Mouse (Mus musculus) midbrain, embryonic 10.5 days (tissue): ENCODE measurements around the gene Bcl2l12. TPM values are rescaled to one million over a fixed set of nuclear protein-coding genes. Genes with fewer than 3 reads are reported as not detected.

ENCODE experiments used
- DNase-seq: peaks from one replicate; pipeline ENCODE4 v3.0.0-alpha.2; 2017; ENCODE audit warnings: low spot score
- H3K27ac ChIP-seq: fragments of 300-500 bp; sonication (generic); replicated peaks from 2 replicates; pipeline ENCODE4 v1.5.1; 2016; ENCODE audit warnings: mild to moderate bottlenecking
- H3K27me3 ChIP-seq: fragments of 300-500 bp; sonication (generic); 2 replicates; pipeline ENCODE4 v1.6.1; 2016; ENCODE audit warnings: low read depth, mild to moderate bottlenecking; ENCODE audit not compliant: poor library complexity, severe bottlenecking
- H3K36me3 ChIP-seq: fragments of 300-500 bp; sonication (generic); 2 replicates; pipeline ENCODE4 v1.6.1; 2016; ENCODE audit warnings: mild to moderate bottlenecking, moderate library complexity
- H3K4me1 ChIP-seq: fragments of 300-500 bp; sonication (generic); 2 replicates; pipeline ENCODE4 v1.6.1; 2016
- H3K4me3 ChIP-seq: fragments of 300-500 bp; sonication (generic); 2 replicates; pipeline ENCODE4 v1.5.1; 2016; ENCODE audit warnings: mild to moderate bottlenecking, moderate library complexity
- H3K9me3 ChIP-seq: fragments of 300-500 bp; sonication (generic); replicated peaks from 2 replicates; pipeline ENCODE4 v1.6.1; 2016; ENCODE audit warnings: mild to moderate bottlenecking
- WGBS: fragments of 180-500 bp; shearing (Covaris S2); methylation state at CpG from one replicate; pipeline ENCODE4 v1.1.7; 2016; 5-methylcytosine and 5-hydroxymethylcytosine counted together
- polyA plus RNA-seq: library from polyadenylated mRNA; unstranded; fragments of >200 nt; fragmentation: Nextera tagmentation; extraction: Ambion mirVana; gene quantifications from 2 replicates; pipeline ENCODE4 v1.2.1, GENCODE M21; 2016

The Bcl2l12 gene
- polyA plus RNA-seq, 1 experiment from 2014 or later: 77.4 TPM

DNA sequence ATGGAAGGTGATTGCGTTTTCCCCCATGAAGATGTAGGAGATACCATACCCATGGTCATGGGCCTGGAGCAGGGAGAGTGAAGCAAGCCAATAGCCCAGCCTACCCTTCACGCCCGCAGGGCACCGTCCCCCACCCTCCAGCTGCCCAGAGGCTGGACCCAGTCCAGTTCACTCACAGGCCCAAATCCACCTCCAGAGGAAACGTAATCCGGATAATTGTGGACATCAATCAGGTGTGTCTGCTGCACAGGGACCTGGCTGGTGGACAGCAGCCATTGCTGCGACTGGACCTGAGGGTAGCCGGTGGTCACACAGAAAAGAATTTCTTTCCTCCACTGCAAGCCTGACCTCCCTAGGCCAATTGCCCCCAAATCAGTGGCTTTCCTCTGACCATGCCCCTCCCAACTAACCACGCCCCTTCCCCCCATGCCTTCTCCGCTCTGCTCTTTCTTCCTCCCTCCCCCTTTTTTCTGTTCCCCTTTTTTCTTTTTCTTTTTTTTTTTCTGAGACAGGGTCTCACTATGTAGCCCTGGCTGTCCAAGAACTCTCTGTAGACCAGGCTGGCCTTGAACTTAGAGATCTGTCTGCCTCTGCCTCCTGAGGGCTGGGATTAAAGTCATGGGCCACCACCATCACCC is 38.5 kb downstream of the Bcl2l12 start:
- Histone ChIP-seq H3K4me1 (peaks cover 8% of the 10 kb centered on the region; the same call in 1 of the 2 replicates), H3K27ac (no peak overlapping the region), H3K36me3 (peaks cover 53% of the 10 kb centered on the region), H3K9me3 (no peaks in the 10 kb centered on the region), H3K4me3 (no peak overlapping the region), H3K27me3 (no peaks in the 10 kb centered on the region)
- 92% methylated on average over 10 of the region's 10 CpGs for WGBS
- DNase-seq: no peak

DNA sequence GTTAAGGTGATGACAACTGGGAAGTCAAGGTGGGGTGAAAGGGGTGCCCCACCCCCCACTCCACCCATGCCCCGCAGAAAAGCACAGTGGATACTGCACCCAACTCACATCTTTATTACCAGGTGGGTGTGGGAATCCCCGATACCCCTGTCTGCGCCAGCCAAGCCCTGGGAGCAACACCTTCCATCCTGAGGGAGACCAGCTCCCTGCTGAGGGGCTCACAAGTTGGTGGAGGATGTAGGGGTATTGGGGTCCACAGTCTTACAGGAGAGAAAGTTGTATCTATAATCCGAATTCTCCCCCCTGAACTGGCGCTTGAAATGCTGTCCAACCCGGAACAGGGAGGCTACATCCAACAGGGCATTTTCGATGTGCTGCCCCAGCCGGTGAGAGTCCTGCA is 39.2 kb downstream of the Bcl2l12 start:
- DNase-seq: no peak
- peaks cover 50% of the 10 kb centered on the region for H3K36me3 ChIP-seq
- WGBS: 83% methylated on average over 8 of the region's 8 CpGs

DNA sequence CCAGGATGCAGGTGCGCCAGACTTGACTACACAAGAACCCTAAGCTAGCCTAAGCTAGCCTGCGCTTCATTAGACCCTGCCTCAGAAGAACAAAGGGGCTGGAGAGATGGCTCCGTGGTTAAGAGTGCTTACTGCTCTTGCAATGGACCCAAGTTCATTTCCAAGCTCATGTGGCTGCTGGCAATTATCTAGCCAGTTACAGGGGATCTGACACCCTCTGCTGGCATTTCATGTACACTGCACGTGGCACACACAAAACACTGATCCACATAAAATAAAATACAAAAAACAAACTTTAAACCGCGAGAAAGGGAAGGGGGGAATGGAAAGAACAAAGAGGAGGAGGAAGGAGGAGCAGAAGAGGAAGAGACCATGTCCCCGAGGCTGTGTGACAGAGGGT is 40.3 kb downstream of the Bcl2l12 start:
- 0 out of 2 replicates have a peak overlapping the region, but pooled peaks have one; percentile 9 for H3K27ac ChIP-seq
- H3K4me1 ChIP-seq: peaks cover 8% of the 10 kb centered on the region; the same call in 1 of the 2 replicates
- H3K27me3 ChIP-seq: 0 out of 2 replicates have a peak, but pooled peaks cover 8% of the 10 kb centered on the region
- no peak overlapping the region; the same call in 1 of the 2 replicates for H3K4me3 ChIP-seq
- peaks cover 41% of the 10 kb centered on the region for H3K36me3 ChIP-seq
- 65% methylated on average over 7 of the region's 7 CpGs for WGBS
- DNase-seq: no peak
- no peaks in the 10 kb centered on the region for H3K9me3 ChIP-seq

More for the DNA sequence above, 39.2 kb downstream of the Bcl2l12 start:
- peaks cover 8% of the 10 kb centered on the region; the same call in 1 of the 2 replicates for H3K4me1 ChIP-seq
- no peak overlapping the region for H3K4me3 ChIP-seq
- no peaks in the 10 kb centered on the region for H3K9me3 ChIP-seq
- H3K27me3 ChIP-seq: 0 out of 2 replicates have a peak, but pooled peaks cover 1% of the 10 kb centered on the region
- H3K27ac ChIP-seq: no peak overlapping the region

DNA sequence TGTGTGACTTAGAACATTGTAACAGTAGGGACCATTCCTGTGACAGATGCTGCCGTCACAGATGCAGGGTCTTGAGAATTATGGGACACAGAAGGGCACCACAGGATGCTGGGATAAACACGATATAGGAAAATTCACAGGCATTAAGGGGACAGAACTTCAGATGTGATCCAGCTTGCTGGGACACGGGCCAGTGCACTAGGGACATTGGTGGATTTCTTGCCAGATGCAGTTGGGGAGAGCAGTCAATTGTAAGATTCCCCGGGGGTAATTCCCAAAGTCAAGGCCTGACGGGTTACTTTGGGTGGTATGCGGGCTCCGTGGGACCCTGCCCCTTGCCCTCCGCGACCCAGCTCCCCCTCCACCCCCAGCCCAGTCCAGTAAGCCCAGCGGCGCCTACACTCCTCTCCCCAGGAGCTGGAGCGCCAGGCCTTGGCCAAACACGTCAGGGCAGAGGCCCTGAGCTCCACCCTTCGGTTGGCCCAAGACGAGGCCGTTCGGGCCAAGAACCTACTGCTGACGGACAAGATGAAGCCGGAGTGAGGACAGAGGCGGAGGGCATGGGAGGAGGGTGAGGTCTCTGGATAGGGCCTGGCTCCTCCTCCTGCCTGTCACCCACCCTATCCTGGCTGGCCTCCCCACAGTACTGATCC is 41.2 kb downstream of the Bcl2l12 start:
- Histone ChIP-seq H3K4me1 (peaks cover 17% of the 10 kb centered on the region), H3K27me3 (peaks cover 11% of the 10 kb centered on the region; the same call in 1 of the 2 replicates), H3K27ac (0 out of 2 replicates have a peak overlapping the region, but pooled peaks have one; percentile 28), H3K36me3 (peaks cover 33% of the 10 kb centered on the region), H3K4me3 (no peak overlapping the region), H3K9me3 (no peaks in the 10 kb centered on the region)
- DNase-seq: no peak
- WGBS: 76% methylated on average over 20 of the region's 20 CpGs

DNA sequence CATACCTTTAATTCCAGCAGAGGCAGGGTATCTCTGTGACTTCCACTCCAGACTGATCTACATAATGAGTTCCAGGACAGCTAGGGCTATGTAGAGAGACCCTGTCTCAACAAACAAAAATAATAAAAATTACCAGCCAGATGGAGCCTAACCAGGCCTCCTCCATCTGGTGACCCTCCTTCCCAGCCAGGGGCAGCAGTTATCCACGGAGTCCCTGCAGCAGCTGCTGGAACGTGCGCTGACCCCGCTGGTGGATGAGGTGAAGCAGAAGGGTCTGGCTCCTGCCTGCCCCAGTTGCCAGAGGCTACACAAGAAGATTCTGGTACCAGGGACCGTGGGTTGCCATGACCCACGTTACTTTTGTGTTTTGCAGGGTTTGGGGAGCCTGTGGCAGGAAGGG is 42.2 kb downstream of the Bcl2l12 start:
- peaks cover 28% of the 10 kb centered on the region for H3K4me1 ChIP-seq
- H3K27ac ChIP-seq: 0 out of 2 replicates have a peak overlapping the region, but pooled peaks have one; percentile 25
- H3K4me3 ChIP-seq: no peak overlapping the region
- no peak for DNase-seq
- WGBS: 75% methylated on average over 6 of the region's 6 CpGs
- peaks cover 22% of the 10 kb centered on the region for H3K36me3 ChIP-seq
- H3K27me3 ChIP-seq: peaks cover 21% of the 10 kb centered on the region
- no peaks in the 10 kb centered on the region for H3K9me3 ChIP-seq

DNA sequence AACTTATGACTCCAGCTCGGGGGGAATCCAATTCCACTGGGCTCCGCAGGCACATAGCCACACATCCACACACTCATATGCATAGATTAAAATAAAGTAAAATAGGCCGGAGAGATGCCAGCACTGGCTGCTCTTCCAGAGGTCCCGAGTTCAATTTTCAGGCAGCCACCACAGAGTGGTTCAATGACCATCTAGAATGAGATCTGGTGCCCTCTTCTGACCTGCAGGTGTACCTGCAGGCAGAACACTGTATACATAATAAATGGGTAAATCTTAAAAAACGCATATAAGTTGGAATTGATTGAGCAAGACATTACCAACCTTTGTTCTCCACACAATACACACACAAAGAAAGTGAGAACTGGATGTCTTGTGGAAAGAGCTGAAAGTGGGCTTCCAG is 42.9 kb downstream of the Bcl2l12 start:
- no peak for DNase-seq
- 60% methylated on average over 5 of the region's 5 CpGs for WGBS

DNA sequence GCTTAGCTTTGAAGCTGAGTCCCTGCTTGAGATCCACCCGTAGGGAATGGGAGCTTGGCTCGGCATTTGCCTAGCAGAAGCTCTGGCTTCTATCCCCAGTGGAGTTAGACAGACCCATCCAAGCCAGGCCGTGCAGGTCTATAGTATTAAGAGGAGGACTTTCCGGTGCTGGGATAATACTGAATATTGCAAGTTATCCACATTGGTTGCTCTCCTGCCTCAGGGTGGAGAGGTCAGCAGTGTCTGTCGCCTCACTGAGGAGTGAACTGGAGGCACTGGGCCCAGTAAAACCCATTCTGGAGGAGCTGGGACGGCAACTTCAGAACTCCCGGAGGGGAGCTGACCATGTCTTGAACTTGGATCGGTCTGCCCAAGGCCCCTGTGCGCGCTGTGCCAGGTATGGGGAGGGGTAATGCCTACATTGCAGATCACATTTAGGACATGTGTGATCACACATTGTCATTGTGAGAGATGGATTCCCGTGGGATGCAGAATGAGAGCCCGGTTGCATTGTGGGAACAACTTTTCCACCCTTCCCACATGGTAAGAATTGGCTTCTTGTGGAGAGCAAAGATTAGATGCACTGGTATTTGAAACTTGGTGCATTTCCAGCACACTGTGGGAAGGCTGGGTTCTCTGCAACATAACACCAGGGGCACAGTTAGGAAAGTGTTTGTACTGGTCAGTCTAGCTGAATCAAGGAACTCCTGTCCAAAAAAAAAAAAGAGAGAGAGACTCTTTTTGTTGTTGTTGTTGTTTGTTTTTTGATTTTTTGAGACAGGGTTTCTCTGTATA is 44.2 kb downstream of the Bcl2l12 start:
- H3K36me3 ChIP-seq: peaks cover 9% of the 10 kb centered on the region
- H3K4me1 ChIP-seq: peaks cover 29% of the 10 kb centered on the region
- 0 out of 2 replicates have a peak overlapping the region, but pooled peaks have one; percentile 11 for H3K4me3 ChIP-seq
- peaks cover 41% of the 10 kb centered on the region for H3K27me3 ChIP-seq
- WGBS: 87% methylated on average over 12 of the region's 12 CpGs
- DNase-seq: no peak
- no peaks in the 10 kb centered on the region for H3K9me3 ChIP-seq
- H3K27ac ChIP-seq: no peak overlapping the region

More for the DNA sequence above, 42.9 kb downstream of the Bcl2l12 start:
- Histone ChIP-seq H3K9me3 (no peaks in the 10 kb centered on the region), H3K36me3 (peaks cover 16% of the 10 kb centered on the region), H3K4me3 (no peak overlapping the region), H3K4me1 (peaks cover 29% of the 10 kb centered on the region), H3K27me3 (peaks cover 28% of the 10 kb centered on the region), H3K27ac (no peak overlapping the region)

DNA sequence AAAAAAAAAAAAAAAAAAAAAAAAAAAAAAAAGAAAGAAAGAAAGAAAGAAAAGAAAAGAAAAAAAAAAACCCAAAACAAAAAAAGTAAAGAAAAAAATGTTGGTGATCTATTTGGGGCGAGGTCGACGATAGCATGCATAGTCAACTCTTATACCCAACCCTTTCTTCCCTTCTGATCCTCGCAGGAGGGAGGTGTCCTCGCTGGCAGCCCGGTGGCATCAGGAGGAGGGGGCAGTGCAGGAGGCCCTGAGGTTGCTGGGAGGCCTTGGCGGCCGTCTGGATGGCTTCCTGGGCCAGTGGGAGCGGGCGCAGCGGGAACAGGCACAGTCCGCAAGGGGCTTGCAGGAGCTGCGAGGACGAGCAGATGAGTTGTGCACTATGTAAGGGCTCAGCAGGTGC is 45.0 kb downstream of the Bcl2l12 start:
- 61% methylated on average over 14 of the region's 14 CpGs for WGBS
- H3K36me3 ChIP-seq: peaks cover 2% of the 10 kb centered on the region; the same call in 1 of the 2 replicates
- peaks cover 42% of the 10 kb centered on the region for H3K27me3 ChIP-seq
- H3K27ac ChIP-seq: no peak overlapping the region
- H3K9me3 ChIP-seq: no peaks in the 10 kb centered on the region
- H3K4me1 ChIP-seq: peaks cover 29% of the 10 kb centered on the region
- 0 out of 2 replicates have a peak overlapping the region, but pooled peaks have one; percentile 11 for H3K4me3 ChIP-seq
- DNase-seq: no peak

DNA sequence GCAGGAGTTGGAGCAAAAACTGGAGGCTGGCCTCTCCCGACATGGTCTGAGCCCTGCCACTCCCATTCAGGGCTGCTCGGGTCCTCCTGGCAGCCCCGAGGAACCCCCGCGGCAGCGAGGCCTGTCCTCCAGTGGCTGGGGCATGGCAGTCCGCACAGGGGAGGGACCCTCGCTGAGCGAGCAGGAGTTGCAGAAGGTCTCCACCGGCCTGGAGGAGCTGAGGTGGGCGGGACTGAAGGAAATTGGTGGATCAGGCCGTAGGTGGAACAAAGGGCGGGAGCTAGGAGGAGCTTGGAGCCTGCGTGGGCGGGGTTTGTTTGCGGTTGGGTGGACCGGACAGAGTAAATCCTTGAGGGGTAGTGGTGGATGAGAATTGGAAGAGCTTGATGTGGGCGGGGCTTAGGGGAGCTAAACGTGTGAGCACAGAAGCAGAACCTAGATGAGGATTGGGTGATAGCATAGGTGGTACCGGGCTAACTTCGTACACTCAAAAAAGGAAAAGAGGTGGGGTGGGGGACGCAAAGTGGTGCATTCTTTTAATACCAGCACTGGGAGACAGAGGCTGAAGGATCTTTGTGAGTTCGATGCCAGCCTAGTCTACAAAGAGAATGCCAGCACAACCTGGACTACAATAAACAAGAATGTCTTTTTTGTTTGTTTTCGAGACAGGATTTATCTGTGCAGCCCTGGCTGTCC is 45.8 kb downstream of the Bcl2l12 start:
- peaks cover 42% of the 10 kb centered on the region for H3K27me3 ChIP-seq
- H3K9me3 ChIP-seq: no peaks in the 10 kb centered on the region
- peaks cover 29% of the 10 kb centered on the region for H3K4me1 ChIP-seq
- WGBS: 7% methylated on average over 24 of the region's 24 CpGs
- DNase-seq: peak; percentile 92
- no peaks in the 10 kb centered on the region for H3K36me3 ChIP-seq
- H3K4me3 ChIP-seq: peak overlapping the region; percentile 66
- peak overlapping the region; percentile 85 for H3K27ac ChIP-seq

DNA sequence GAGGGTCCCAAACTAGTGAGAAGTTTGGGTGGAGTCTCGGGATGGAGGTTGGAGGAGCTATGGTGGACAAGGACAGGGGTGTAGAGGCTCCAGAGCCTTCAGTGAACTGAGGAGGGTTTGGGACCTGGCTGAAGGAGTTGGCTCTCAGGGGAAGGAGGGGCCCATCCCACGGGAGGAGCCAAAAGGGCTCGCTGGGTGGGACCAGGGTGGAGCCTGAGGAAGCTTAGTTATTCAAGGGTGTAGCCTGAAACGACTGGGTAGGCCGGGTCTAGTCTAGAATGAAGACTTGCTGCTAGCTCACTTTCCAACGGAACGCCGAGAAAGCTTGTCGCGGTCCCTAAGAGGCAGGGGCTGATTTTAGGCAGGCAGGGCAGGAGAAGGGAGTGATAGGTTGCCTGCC is 46.6 kb downstream of the Bcl2l12 start:
- Histone ChIP-seq H3K27me3 (peaks cover 42% of the 10 kb centered on the region), H3K4me3 (peak overlapping the region; percentile 66), H3K9me3 (no peaks in the 10 kb centered on the region), H3K27ac (peak overlapping the region; percentile 85), H3K36me3 (no peaks in the 10 kb centered on the region), H3K4me1 (peaks cover 24% of the 10 kb centered on the region)
- DNase-seq: peak; percentile 62
- WGBS: 2% methylated on average over 10 of the region's 10 CpGs

DNA sequence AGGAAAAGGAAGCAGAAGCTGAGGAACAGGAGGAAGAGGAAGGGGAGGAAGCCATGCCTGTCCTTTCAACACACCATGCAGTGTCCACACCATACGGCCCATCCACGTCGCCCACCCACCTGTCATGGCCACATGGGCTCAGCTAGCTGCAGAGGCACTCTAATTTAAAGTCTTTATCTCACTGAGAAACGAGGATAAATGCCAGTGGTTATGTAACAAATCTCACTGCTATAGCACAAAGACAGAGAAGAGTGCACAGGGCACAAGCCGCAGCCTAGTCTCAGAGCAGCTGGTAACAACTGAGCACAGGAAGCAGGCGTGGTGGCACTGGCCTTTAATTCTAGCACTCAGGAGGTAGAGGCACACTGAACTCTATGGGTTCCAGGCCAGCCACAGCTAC is 48.6 kb downstream of the Bcl2l12 start:
- peaks cover 42% of the 10 kb centered on the region for H3K27me3 ChIP-seq
- H3K27ac ChIP-seq: no peak overlapping the region
- peak overlapping the region; percentile 16; the same call in 1 of the 2 replicates for H3K4me3 ChIP-seq
- no peaks in the 10 kb centered on the region for H3K9me3 ChIP-seq
- DNase-seq: no peak
- 81% methylated on average over 6 of the region's 6 CpGs for WGBS
- H3K4me1 ChIP-seq: peaks cover 20% of the 10 kb centered on the region
- H3K36me3 ChIP-seq: no peaks in the 10 kb centered on the region

DNA sequence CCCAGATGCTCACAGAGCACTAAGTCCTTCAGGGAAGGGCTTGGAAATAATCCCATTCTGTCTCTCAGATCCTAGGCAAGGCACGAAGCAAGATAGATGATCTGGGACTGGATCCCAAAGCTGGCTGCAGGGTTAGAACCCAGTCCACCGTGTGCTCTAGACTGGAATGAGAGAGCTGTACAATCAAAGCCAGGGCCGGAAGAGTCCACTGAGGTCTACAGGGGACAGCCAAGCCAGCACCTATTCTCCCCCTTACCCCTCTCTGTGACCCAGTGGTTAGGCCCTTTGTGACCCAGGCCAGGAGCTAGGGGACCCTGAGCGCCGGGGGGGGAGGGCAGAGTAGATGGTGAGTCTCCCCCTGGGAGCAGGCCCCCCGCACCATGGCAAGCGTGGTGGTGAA is 55.6 kb downstream of the Bcl2l12 start, which contains the start of gene Tsks:
Gene Tsks (plus strand): TSS at position 301 of the 400 bp plus-strand sequence.
- Histone ChIP-seq H3K36me3 (no peaks in the 10 kb centered on the region), H3K4me3 (no peak within 1 kb of the TSS), H3K4me1 (no peaks in the 10 kb centered on the region), H3K9me3 (no peaks in the 10 kb centered on the region), H3K27me3 (no peaks in the 10 kb centered on the region), H3K27ac (no peak within 1 kb of the TSS)
- 81% methylated on average over 7 of the region's 7 CpGs for WGBS
- no peak for DNase-seq
